Mouse (Mus musculus) lung, postnatal 25 days (tissue): ENCODE data around the gene Mthfr.
A peak's percentile ranks its signal among the peaks of the same experiment; 100 is the strongest.

ENCODE experiments used
- DNase-seq: peaks from one replicate; pipeline ENCODE4 v3.0.0; 2022; ENCODE audit warnings: low spot score

Mthfr gene

GRCm38 (mm10) chr4:148038600-148039253, at the start of gene Mthfr, which contains the start of gene Clcn6:
Gene Mthfr (plus strand): TSS chr4:148039077.
Gene Clcn6 (minus strand): TSS chr4:148038821.
- peak; percentile 100 for DNase-seq

- DNase-seq = no peak
These were observed 45.2 kb upstream of the Mthfr start for GRCm38 (mm10) chr4:147993571-147994095.

- no peak for DNase-seq
These were observed 43.6 kb upstream of the Mthfr start for GRCm38 (mm10) chr4:147995311-147995710.

GRCm38 (mm10) chr4:148000202-148000772, 38.6 kb upstream of the Mthfr start, which contains the start of gene Nppa:
Gene Nppa (plus strand): TSS chr4:148000722.
- DNase-seq = no peak

GRCm38 (mm10) chr4:148001013-148001789, 37.7 kb upstream of the Mthfr start:
- DNase-seq = no peak

GRCm38 (mm10) chr4:148001866-148002265, 37.0 kb upstream of the Mthfr start:
- no peak for DNase-seq

GRCm38 (mm10) chr4:148004361-148004760, 34.5 kb upstream of the Mthfr start:
- DNase-seq = no peak

GRCm38 (mm10) chr4:148008412-148008811, 30.5 kb upstream of the Mthfr start:
- peak; percentile 18 for DNase-seq

- DNase-seq = peak; percentile 7
These were observed 29.2 kb upstream of the Mthfr start for GRCm38 (mm10) chr4:148009641-148010040.

GRCm38 (mm10) chr4:148011332-148011731, 27.5 kb upstream of the Mthfr start:
- no peak for DNase-seq

- no peak for DNase-seq
These were observed 26.7 kb upstream of the Mthfr start for GRCm38 (mm10) chr4:148012216-148012615.

- DNase-seq = no peak
These were observed 23.5 kb upstream of the Mthfr start for GRCm38 (mm10) chr4:148015418-148015817.

GRCm38 (mm10) chr4:148016981-148017380, 21.9 kb upstream of the Mthfr start:
- no peak for DNase-seq

GRCm38 (mm10) chr4:148018410-148018809, 20.5 kb upstream of the Mthfr start:
- no peak for DNase-seq

- DNase-seq = peak; percentile 6
These were observed 14.9 kb upstream of the Mthfr start for GRCm38 (mm10) chr4:148024003-148024402.

GRCm38 (mm10) chr4:148029297-148029696, 9.6 kb upstream of the Mthfr start:
- DNase-seq = no peak

- no peak for DNase-seq
These were observed 8.4 kb upstream of the Mthfr start for GRCm38 (mm10) chr4:148030506-148030905.

GRCm38 (mm10) chr4:148033858-148034410, 4.9 kb upstream of the Mthfr start:
- no peak for DNase-seq

- DNase-seq = no peak
These were observed 3.4 kb upstream of the Mthfr start for GRCm38 (mm10) chr4:148035440-148035839.

- no peak for DNase-seq
These were observed 738 bp upstream of the Mthfr start for GRCm38 (mm10) chr4:148038079-148038599.

- DNase-seq = no peak
These were observed 564 bp downstream of the Mthfr start for GRCm38 (mm10) chr4:148039254-148040028.
